Mouse (Mus musculus) forebrain, embryonic 14.5 days (tissue): ENCODE measurements around the gene Smlr1. TPM values are rescaled to one million over a fixed set of nuclear protein-coding genes. Genes with fewer than 3 reads are reported as not detected.

Experiments
- polyA plus RNA-seq: library from polyadenylated mRNA; unstranded; fragments of >200 nt; fragmentation: Nextera tagmentation; extraction: Ambion mirVana; gene quantifications from 2 replicates; pipeline ENCODE4 v1.2.1, GENCODE M21; 2014

Smlr1 gene
- polyA plus RNA-seq, 1 experiment from 2014 or later, result not detected

Other genes with a start within 250 kb of the Smlr1 start
- 20.3 and 28.0 TPM in 2 replicates for gene Akap7, start 228.4 kb downstream of the Smlr1 start, polyA plus RNA-seq
- gene Epb41l2, start 176.5 kb downstream of the Smlr1 start, polyA plus RNA-seq, result 17.2 and 20.6 TPM in 2 replicates